Mouse (Mus musculus) adrenal gland, adult 10 weeks (tissue): ENCODE measurements around the gene Csnka2ip. TPM values are rescaled to one million over a fixed set of nuclear protein-coding genes. Genes with fewer than 3 reads are reported as not detected.

Source experiments
- polyA plus RNA-seq: library from polyadenylated mRNA; stranded (reverse); fragments of 350-450 nt; fragmentation: Illumina TruSeq; extraction: RNeasy Lipid Tissue Mini Kit (QIAGEN cat#74804); gene quantifications from one replicate; pipeline ENCODE4 v1.2.3, GENCODE M21; 2014; ENCODE audit warnings: low read depth, low replicate concordance

The Csnka2ip gene
- not detected for polyA plus RNA-seq

GRCm38 (mm10) chr16:64602308-64602707 lies at the start of gene Csnka2ip:
Gene Csnka2ip, minus strand, starts transcription at chr16:64602408.

Other genes starting within 250 kb of the Csnka2ip start
- 147 TPM for gene 4930453N24Rik, start 168.8 kb upstream of the Csnka2ip start, polyA plus RNA-seq
- 120 TPM for gene Zfp654, start 249.2 kb upstream of the Csnka2ip start, polyA plus RNA-seq
- 365 TPM for gene Cggbp1, start 249.6 kb upstream of the Csnka2ip start, polyA plus RNA-seq